Mouse (Mus musculus) urinary bladder, adult 18-20 months (tissue): ENCODE results near the gene Hmga1b.
"Not testable (repeated sequence)": the region's sequence is repeated elsewhere in the genome, so short reads cannot be mapped to it uniquely, and the experiment has no call there.

Experiments
- DNase-seq, 2 experiments: peaks; one replicate each; pipeline ENCODE4 v3.0.0; 2022; ENCODE audit warnings: low spot score in 2 of 2, mixed read lengths in 2 of 2

The Hmga1b gene

DNA sequence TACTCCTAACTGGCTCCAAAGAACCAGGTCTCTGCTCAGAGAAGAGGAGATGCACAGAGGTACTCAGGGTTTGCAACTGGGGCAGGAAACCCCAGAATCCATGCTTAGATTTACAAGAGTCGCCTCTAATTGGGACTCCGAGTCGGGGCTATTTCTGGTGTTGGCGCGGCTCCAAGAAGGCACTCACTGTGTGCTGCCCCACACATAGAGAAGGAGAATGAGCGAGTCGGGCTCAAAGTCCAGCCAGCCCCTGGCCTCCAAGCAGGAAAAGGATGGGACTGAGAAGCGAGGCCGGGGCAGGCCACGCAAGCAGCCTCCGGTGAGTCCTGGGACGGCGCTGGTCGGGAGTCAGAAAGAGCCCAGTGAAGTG lies at the start of gene Hmga1b:
TSS of gene Hmga1b (plus strand) at position 123 of the 370 bp plus-strand sequence.
- not testable (repeated sequence) for DNase-seq

DNA sequence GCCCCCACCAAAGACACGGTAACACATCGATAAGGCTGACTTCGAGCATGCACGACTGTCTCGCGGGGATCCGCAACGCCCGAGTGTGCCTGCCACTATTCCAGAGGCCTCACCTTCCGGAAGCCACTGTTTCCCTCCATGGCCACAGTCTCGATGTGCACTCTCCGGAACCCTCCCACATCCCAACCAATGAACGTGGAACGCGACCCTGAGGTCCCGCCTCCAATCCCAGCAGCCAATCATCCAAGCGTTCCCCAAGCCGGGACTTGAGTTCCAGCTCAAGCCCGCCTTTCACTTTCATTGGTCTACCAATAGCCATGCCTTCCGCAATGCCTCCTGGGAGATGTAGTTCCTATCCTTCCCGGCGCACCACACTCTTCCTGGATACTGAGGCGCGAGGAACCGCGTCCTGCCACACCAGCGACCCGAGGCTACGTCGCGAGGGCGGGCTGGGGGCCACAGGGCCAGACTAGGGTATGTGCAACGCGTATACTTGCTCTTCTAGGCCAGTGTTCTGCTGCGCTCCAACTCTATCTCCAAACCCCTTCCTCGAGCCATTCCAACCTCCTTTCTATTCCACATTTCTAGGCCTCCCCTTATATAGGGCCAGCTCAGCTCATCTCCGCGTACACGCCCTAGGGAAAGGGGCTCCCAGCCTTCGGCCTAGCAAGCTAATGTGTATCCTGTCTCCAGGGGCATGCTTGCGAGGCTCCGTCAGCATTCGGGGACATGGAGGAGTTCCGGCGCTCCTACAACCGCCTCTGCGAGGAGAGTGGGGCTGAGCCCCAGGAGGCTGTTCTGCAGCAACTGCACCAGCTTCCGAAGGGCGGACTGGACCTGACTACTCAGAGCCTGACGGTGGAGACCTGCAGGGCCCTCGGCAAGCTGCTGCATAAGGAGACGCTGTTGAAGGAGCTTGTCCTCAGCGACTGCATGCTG lies 48.7 kb upstream of the Hmga1b start, which contains the start of the genes Cenpx and Lrrc45:
TSS of gene Cenpx (minus strand) at position 159 of the 939 bp plus-strand sequence.
TSS of gene Lrrc45 (plus strand) at position 346 of the 939 bp plus-strand sequence.
- peak; percentile 84 to 97 for DNase-seq

DNA sequence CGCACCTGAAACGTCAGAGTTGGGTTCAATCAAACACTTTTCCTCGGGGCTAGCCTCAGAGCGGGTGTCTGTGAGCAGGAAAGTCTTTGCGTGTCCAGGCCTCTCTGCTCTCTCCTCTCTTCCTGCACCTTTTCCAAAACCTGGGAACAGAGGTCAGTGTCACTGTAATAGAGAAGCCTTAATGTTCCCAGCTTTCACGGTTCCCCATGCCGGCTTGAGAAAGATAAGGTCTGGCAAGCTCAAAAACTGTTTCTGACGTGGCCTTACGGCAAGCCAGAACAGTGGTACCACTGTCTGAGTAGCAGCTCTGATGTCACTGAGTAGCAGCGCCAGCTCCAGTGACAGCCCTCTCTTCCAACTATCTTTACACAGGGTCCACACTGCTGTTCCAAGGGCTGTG lies 48.0 kb upstream of the Hmga1b start:
- no peak for DNase-seq

DNA sequence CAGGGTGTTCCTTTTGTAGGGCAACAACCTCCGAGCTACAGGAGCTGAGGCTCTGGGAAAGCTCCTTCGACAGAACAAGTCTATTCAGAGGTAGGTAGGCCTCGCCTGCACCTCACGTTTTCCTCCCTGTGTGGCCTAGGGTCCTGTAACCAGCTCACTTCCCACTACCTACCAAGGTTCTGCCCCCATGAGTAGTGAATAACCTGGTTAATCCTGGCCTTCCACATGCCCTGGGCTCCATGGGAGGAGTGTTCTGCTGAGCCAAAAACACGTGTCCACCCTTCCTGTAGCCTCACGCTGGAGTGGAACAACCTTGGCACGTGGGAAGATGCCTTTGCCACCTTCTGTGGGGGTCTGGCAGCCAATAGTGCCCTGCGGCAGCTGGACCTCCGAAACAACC lies 47.5 kb upstream of the Hmga1b start:
- DNase-seq: no peak

- DNase-seq: no peak
Measured at GRCm38 (mm10) chr11:120719242-120719641, 43.4 kb upstream of the Hmga1b start.

GRCm38 (mm10) chr11:120719841-120720376 lies 42.7 kb upstream of the Hmga1b start:
- DNase-seq: no peak

DNA sequence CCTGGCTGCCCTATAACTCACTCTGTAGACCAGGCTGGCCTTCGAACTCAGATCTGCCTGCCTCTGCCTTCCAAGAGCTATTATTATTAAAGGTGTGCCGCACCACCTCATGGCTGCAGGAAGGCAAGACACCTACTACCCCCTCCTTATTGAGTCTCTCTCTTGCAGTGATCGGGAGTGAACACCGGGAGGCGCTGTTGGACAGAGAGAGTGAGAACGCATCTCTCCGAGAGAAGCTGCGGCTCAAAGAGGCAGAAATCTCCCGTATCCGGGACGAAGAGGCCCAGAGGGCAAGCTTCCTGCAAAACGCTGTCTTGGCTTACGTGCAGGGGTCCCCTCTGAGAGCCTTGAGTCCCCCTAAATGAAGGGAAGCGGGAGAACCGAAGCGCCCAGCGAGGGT lies 42.1 kb upstream of the Hmga1b start:
- peak; percentile 80 to 81 for DNase-seq

- no peak for DNase-seq
Measured at GRCm38 (mm10) chr11:120721124-120722066, 41.2 kb upstream of the Hmga1b start, which contains the start of gene Rac3. TSS of gene Rac3 (plus strand) at chr11:120721470.

DNA sequence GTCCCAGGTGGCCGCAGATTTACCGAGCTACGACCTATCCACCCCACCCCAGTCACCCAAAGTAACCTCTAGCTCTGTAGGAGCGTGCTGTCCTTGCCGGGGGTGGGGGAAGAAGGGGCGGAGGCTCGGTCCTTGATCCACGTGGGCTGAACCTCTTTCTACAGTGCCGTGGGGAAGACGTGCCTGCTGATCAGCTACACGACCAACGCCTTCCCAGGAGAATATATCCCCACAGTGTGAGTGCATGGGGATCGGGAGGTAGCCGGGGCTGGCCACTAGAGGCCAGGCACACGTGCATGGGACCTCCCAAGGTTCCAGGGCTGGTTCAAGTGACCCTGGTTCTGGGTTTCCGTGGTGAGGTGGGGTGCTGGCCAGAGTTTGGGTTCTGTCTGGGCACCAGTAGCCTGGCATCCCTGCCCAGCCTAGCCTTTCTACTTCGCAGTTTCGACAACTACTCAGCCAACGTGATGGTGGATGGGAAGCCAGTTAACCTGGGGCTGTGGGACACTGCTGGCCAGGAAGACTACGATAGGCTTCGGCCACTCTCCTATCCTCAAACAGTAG lies 40.4 kb upstream of the Hmga1b start:
- DNase-seq: no peak

GRCm38 (mm10) chr11:120722761-120723382 lies 39.7 kb upstream of the Hmga1b start:
- no peak for DNase-seq

GRCm38 (mm10) chr11:120723509-120723908 lies 39.1 kb upstream of the Hmga1b start:
- DNase-seq: no peak

DNA sequence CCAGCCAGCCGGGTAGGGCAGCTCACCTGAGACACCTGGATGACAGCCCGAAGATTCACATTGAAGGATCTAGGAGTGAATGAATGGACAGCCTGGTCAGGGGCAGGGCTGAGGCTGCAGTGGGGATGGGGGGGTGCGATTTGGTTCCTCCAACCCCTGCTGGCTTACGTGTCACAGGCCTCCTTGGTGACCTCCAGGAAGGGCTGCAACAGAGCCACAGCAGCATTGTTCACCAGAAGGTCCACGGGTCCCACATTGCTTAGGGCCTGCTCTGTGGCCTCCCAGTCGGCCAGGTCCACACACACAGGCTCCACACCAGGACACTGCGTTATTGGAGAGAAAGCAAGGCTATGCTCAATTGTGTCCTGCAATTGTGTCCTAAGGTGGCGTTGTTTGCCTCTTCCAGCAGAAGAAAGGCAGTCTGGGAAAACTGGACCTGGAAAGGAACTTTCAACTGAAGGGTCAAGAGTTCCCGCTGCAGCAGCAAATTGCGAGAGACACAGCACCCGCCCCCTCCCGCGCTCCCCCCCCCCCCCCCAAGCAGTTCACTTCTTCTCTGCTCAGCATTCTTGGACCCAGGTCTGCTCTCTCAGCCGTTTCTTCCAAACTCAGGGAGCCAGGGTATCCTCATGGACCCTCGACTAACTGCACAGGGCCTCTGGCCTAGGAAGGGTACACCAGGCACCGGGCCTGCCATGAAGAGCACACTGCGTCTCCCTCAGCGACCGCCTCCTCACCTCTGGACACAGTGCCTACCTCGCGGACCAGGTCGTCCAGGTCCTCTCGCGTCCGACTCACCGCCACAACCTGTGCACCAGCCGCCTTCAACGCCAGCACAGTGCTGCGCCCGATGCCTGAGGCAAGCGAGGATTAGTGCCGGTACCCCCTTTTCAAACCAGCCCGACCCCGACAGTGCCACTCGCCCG lies 36.1 kb upstream of the Hmga1b start:
- DNase-seq: no peak

DNA sequence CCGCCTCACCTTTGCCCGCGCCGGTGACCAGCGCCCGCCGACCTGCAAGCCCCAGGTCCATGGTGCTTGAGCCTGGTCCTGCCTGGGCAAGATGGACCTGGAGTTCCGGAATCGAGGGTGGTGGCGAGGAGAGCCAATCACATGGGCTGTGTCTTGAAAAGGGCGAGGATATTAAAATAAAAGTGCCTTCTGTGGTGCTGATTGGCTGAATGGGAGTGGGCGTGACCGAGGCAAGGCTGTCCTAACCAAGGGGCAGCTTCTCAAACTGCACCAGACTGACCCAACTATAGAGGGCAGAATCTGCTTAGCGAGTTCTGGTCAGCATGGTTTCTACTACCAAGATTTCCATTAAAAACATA lies 35.4 kb upstream of the Hmga1b start, which contains the start of gene Dcxr:
TSS of gene Dcxr (minus strand) at position 113 of the 359 bp plus-strand sequence.
- DNase-seq: peak; percentile 76 to 89

- no peak for DNase-seq
Measured at GRCm38 (mm10) chr11:120727564-120727963, 35.0 kb upstream of the Hmga1b start.

DNA sequence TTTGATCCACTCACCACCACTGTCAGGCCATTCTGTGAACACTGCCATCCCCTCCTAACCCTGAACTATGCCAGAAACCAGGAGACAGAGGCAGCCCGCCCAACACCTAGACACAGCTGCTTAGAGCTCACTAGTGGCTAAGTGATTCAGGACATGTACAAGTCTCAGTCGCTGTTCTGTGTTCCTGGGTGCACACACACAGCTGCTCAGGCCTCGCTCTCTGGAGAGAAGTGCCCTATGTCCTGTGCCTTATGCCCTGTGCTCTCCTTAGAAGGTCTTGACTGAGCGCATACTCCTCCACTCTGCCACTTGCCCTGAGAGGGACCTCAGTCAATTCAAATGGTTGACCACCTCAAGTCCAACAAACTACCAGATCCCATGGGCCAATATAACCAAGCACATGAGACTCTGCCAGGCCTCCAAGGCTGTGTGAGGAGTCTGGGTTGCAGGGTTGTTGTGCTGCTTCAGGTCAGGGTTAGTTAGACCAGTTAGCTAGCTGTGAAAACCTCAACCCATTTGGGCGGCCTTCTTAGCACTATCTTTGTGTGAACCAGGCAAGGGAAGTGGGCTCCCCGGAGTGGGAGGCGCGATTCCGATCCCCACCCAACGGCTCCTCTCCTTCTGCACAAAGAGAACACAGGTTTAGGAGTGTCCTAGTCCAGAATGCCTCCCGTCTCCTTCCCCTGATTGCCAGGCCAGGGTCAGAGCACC lies 33.9 kb upstream of the Hmga1b start:
- no peak for DNase-seq

DNA sequence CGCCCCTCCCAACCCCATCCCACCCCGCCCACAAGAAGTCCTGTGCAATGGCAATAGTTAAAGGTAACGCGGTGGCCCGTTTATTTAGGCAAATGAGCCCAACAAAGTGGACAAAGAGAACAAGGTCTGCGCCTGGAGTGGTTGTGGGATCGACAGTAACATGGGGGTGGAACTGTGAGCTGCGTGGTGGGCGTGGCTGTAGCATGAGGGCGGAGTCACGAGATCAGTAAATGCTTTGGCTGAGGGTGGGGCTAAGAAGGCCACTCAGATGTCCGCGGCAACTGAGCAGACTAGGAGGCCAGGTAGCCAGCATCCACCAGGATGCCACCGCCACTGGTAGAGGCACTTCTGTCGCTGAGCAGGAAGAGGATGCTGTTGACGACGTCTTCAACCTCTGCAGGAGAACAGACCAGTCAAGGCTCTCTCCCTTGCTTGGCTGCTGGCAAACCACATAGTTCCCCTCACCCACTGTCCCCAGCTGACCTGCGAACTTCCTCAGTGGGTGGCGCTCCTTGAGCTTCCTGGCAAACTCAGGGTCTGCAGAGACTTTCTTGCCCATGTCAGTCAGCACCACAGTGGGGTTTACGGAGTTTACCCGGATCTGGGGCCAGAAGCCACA lies 33.1 kb upstream of the Hmga1b start:
- not testable (repeated sequence) for DNase-seq

DNA sequence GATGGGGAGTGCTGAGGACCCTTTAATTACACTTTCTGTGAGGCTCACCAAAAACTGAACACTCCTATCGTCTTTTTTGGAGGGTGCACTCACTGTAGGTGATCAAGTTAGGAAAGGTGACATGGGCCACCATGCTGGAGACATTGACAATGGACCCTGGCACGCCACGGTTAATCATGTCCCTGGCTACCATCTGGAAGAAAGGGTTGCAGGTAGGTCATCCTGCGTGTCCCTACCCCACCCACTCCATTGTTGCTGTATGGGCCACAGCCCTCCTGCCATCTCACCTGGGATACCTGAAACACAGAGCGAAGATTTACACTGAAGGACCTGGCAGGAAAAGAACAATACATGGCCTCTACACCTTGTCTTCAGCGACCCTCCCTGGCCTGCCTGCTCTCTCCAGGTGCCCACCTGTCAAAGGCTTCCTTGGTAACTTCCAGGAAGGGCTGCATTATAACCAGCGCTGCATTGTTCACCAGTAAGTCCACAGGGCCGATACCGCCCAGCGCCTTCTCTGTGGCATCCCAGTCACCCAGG lies 32.2 kb upstream of the Hmga1b start:
- DNase-seq: no peak

DNA sequence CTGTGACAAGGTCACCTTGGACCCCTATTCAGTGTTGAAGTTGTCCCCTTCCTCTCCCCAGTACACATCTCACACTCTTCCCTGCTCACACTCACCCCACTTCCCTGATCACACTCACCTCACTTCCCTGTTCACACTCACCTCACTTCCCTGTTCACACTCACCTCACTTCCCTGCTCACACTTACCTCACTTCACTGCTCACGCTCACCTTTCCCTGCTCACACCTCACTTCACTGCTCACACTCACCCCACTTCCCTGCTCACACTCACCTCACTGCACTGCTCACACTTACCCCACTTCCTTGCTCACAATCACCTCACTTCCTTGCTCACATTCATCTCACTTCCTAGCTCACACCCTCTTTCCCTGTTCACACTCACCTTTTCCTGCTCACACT lies 31.2 kb upstream of the Hmga1b start:
- DNase-seq: no peak
